Mouse (Mus musculus) left cerebral cortex, adult 18-20 months (tissue): ENCODE measurements around the gene Zdhhc25. TPM values are rescaled to one million over a fixed set of nuclear protein-coding genes. Genes with fewer than 3 reads are reported as not detected.
A peak's percentile ranks its signal among the peaks of the same experiment; 100 is the strongest.

ENCODE experiments used
- DNase-seq, 2 experiments: peaks; one replicate each; pipeline ENCODE4 v3.0.0; 2021 to 2022; ENCODE audit warnings: low spot score in 2 of 2, mixed read lengths in 1 of 2
- long read RNA-seq, 2 experiments: library from polyadenylated mRNA; stranded (forward); transcript quantifications; one replicate each; pipeline ENCODE4 v2.0.0; 2021
- total RNA-seq, 2 experiments: library from RNA; stranded (reverse); gene quantifications; 2 replicates each; pipeline ENCODE4 v1.2.3; 2021

The Zdhhc25 gene
- total RNA-seq: not detected
- long read RNA-seq, experiment 1: 0 reads
- long read RNA-seq, experiment 2: 0 reads

DNA sequence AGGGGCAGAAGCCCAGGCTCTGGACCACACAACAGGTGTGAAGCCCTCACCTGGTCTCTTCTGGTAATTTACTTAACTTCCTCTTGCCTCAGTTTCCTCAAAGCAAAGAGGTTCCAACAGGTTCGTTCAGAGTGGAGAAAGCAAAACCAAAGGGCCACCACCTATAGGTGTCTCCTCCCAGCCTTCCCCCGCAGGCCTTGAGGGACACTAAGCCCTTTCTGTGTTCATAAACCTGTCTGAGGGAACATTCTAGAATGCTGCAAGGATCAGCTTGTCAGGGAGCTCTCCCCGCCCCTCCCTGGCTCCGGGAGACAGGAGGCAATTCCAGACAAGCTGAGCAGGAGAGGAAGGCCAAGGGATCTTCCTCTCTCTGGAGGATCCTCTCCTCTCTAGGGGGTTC lies at the start of gene Zdhhc25:
Gene Zdhhc25, plus strand, starts transcription at position 301 of the 400 bp plus-strand sequence.
- no peak for DNase-seq

DNA sequence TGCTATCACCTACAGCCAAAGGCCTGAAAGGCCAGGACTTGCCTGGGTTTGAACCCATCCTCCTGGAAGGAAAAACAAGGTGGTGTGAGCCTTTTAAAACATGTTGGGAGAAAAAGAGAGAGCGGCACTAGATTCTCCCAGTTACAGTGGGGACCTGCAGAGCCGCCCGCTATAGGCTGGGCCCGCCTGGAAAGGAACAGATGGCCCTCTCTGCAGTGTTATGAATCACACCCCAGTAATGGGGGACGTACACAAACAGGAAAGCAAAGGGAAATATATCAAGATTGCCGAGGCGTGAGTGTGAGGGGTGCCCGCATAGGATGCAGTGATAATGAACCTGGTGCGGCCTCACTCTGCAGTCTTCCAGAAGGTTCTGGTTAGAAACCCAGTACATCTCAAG lies 47.2 kb upstream of the Zdhhc25 start:
- DNase-seq: no peak

DNA sequence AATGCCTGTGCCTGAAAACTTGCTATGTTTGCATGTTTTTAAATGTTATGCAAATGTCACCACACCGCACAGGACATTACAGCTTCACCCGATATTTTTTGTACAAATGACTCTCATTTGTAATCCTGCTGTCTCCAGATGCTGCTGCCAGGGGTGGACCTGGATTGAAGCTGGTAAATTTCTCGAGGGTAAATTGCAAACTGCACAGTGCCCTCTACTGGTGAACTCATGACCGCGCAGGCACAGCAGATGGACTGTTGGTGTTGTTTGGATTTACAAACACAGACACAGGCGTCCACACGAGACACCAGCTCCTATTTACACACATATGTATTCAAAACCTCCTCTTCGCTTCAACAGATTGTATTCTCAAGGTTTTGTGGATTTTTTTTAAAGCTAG lies 44.6 kb upstream of the Zdhhc25 start:
- peak; percentile 35 for DNase-seq

DNA sequence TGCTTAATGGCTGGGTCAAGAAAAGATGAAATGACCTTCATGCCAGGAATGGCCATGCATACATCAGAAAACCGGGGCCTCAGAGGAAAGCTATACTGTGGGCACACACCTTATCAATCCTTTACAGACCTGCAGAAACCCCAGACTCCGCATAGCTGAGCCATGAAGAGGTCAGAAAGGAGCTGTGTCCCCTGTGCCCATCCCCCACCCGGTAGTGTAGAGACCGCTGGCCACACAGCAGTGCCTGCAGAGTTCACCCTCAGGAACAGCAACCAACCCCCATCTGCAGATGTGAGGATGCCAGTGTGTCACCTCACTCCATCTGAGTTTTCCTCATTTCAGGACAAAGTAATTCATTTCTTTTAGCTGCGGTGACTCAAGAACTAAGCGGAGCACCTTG lies 39.5 kb upstream of the Zdhhc25 start:
- no peak for DNase-seq

DNA sequence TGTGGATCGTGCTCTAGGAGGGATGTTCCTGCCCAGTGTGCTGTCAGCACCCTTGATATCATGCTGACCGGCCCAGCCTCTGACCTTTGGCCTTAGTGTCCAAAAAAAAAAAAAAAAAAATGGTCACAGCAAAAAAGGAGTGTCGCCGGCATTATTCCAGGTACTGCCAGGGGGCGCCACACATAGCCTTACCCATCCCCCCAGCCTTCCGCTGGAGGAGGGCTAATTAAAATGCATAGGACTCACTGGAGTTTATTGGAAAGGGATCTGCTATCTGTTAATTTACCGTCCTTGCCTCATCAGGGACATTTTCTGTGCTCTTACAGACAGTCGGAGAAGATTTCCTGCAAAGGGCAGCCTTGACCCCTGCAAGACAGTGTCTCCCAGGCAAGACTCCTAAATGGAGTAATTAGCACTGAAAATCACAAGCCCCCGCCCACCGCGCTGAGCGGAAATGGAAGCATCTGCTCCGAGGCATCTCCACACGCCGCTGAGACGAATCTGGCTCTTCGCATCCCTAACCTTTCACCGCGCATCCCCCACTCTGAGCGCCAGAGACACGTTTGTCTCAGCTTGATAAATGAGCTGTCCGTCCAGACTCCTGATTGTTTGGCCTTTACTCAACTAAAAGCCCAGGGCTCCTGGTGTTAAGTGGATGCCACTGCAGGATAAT lies 38.9 kb upstream of the Zdhhc25 start:
- no peak for DNase-seq

DNA sequence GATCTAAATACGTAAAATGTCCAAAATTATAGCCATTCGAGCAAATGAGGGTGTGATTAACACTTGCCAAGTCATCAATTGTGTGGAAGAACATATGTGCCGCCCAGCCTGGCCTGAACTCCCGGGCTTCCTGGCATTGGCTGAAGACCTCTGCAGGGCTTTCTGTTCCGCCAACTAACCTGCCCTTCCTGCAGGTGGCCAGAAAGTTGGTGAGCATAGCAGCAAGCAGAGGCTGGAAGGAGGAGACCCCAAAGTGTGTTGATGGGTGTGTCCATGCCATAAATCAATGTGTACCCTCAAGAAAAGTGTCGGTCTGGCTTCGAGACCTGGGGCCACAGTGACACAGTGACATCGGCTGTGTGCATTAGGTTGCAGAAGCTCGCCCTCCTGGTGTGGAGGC lies 34.8 kb upstream of the Zdhhc25 start:
- no peak for DNase-seq

DNA sequence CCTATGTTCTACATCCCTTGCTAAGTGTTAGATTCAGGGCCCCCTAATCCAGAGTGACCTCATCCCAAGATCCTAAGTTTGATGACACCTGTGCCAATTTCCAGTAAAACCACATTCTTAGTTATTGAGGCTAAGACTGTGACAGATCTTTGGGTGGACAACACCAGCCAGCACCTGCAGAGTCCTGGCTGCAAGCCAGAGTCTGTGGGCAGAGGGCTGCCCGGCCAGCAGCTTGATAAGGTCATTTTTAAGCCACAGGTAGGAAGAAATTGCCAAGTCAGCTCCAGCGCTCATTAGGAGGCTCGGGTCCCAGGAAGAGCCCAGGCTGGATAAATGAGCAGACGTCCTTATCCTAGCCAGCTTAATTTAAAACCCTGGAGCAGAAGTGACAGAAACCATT lies 34.3 kb upstream of the Zdhhc25 start:
- no peak for DNase-seq

DNA sequence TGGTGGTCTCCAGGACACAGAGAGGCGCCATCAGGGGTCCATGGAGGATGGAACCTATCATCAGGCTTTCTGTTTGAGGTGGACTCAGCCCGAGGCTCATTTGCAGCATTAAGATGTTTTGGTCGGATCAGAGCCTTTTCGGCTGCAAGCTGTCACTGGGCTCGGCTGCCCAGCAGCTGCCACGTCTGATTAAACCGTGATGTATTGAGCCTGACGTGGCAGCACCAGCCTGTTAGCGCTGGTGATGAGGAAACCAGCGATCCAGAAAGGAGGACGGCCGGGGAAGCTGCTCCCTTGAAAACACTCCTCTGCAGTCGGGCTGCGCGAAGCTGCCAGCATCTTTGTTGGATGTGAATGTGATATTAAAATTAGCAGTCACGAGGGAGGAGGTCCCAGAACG lies 29.4 kb upstream of the Zdhhc25 start:
- no peak for DNase-seq

DNA sequence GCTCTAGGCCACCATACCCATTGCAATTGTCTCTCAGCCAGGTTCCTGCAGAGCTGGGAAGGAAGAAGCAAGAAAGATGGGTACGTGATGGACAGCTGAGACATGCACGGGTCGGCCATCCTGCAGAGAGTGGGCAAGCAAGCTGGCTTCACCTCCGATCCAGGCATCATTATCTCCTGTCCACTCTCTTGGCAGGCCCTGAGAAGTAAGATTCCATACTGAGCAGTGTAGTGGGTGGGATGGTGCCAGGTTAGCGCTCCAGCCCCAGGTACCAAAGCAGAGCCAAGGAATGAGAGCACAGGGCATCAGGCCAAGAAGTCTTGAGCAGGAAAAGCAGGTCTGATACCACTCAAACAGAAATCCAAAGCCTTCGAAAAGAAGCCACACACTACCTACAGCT lies 20.6 kb upstream of the Zdhhc25 start:
- no peak for DNase-seq

DNA sequence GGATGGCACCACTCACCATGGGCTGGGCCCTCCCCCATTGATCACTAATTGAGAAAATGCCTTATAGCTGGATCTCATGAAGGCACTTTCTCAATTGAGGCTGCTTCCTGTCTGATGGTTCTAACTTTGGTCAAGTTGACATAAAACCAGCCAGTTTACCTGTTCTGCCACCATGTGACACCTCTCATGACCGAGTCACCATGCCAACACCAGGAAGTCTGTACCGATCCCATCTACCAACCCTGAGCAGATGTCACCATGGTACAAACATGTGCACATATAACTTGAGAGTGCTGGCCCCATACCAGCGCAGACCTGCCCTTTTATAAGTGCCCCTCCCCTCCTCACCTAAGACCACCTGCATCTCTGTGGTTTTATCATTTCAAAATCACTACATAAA lies 2.4 kb downstream of the Zdhhc25 start:
- no peak for DNase-seq

DNA sequence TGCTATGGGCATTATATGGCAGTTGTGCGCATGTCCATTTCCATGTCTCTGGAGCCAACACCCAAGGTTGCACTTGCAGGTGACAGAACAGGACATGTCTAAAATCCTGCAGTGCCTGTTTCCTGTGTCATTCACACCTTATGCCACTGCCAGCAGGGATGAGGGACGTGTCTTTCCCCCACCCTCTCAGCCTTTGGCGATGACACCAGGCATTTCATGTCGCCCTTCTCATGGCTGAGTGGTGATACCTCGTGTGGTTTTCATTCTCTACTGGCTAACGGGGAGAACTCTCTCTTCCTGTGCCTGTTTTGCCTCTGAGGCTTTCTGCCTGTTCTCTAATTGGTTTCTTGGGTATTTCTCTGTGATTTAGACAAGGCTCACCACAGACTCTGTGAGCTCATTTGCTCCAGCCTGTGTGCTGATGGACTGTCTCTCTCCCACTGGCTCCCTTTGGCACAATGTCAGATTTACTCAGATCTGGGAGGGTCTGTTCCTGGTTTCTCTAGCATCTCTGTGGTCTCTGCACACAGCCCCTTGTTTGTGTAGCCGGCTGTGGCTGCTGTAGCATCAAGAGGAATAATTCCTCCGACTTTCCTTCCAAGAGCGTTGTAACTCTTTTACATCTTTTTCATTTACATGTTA lies 3.1 kb downstream of the Zdhhc25 start:
- no peak for DNase-seq

DNA sequence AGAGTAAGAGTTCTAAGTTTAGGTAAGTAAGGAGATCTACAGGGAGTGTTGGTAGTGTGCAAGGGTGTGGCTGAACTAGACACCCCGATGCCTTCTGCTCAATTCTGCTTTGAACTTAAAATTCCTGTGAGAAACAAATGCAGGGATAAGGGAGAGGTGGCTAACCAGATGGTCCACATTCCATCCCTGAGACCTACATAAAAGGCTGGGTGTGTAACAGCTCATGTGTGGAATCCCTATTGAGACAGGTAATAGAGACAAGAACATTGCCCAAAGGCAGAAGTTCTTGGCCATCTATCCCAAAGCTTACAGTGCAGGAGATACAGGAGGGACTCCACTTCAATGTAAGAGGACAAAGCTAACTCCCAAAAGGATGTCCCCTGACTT lies 3.6 kb downstream of the Zdhhc25 start:
- no peak for DNase-seq

DNA sequence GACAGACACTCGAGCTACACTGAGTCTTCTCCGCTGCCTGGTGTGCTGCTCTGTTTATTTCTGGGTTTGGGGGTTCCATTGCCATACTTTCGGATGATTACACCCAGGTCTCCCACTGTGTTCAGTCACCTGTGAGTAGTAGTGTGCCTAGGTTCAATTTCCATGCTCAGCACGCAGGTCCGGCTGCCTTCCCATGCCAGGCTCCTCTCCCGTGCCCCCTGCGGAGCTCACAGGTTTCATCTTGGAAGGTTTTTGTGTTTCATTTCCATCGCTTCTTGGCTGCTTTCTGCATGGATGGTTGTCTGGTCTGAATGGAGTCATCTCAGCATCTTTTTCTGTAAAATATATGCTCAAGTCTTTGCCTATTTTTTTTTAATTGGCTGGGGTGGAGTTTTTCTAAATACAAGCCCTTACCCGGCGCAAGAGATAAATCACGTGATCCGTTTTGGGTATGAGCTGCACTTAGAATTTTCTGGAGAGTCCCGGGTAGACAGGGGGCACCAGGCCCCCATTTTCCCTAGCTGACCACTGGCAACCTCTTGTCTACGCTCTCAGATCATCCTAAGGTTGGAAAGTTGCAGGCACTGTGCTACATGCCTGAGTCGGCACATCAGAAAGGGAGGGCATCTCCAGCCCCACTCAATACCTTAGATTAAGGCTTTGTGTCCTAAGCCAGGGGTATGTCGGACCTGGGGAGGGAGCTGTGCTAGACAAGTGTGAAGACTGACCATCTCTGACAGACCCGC lies 4.7 kb downstream of the Zdhhc25 start:
- DNase-seq: no peak

DNA sequence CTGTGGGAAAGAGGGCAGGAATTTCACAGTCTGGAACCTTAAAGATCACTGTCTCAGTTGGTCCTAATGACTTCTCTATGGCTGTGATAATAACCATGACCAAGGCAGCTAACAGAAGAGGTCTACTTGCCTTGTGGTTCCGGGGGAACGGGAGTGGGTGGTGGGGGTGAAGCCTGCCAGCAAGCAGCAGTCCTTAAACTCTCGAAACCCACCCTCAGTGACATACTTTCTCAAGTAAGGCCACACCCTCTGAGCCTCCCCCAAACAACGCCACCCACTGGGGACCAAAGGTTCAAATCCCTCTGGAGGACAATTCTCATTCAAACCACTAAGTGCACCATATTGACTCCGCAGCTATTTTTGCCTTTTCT lies 5.3 kb downstream of the Zdhhc25 start:
- no peak for DNase-seq

DNA sequence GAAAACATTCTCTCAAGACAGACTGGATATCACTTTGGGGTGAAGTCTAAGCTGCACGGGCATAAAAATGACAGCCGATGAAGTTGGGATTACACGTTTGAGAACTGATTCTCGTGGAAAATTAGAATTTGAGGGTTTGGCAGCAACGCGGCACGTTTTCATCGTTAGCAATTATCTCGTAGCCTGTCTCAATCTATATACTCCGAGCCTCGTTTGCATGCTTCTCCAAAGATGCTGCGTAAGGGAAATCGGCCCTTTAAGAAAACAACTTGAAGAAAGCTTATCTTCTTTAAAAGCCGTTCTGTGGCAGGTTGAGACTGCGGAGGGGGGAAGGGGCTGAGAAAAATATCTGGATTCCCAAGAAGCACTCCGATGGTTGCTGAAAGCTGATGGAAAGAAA lies 17.0 kb downstream of the Zdhhc25 start:
- no peak for DNase-seq

DNA sequence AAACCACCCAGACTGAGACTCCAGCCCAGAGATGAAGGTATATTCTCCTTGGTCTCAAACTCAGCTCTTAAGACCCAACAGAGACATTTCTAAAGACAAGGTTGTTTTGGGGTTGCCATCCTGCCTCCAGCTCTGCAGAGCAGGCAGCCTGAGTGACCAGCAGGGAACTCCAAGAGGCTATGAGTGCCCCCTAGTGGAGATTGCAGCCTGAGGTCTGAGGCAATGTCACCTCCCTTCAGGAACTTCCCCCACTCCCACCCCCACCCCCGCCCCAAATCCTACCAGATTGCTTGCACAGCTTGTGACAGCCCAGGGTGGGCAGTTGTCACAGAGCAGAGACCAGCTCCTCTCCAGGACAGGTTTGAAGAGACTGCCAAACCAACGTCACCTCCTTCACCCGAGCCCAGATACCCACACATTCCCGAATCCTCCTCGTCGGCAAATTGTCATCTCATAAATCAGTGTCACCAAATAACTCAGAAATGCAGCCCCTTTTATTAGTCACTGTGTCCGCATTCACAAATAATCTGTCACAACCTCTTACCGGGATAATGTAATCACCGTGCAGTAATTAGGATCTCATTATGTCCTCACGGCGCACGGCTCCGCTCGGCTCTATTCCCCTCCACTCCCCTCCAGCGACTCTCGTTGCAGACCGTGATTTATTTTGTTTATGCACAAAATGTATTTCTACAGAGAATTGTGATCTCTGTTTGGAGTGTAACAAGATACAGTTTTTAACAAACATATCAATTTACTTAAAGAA lies 18.1 kb downstream of the Zdhhc25 start:
- peak; percentile 45 to 58 for DNase-seq

DNA sequence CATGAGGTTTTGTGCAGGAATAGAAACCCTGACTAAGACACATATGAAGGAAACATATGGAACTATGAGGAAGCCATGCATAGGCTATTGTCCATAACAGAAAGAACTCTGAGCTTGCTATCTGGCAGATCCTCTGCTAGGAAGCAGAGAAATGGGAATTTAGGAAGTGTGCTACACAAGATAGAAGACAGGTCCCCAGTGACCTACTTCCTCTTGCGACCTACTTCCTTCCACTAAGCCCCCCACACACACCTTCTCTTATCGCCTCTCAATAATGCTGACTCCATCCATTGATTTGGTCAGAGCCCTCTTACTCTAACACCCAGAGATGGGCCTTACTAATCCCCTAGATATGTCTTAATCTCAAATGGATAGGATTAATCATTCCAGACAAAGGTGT lies 19.9 kb downstream of the Zdhhc25 start:
- no peak for DNase-seq

DNA sequence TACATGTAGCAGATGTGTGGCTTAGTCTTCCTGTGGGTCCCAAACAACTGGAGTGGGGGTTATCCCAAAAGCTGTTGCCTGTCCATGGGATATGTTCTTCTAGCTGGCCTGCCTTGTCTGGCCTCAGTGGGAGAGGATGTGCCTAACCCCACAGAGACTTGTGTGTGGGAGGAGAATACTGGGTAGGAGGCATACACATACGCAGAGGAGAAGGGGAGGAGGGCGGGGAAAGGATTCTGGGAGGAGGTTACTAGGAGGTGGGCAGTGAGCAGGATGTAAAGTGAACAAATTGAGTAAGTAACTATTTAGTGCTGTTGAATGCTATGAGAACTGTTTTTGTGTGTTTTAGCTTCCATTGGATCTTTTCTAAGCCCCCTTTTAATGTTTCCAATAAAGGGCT lies 23.8 kb downstream of the Zdhhc25 start:
- no peak for DNase-seq

DNA sequence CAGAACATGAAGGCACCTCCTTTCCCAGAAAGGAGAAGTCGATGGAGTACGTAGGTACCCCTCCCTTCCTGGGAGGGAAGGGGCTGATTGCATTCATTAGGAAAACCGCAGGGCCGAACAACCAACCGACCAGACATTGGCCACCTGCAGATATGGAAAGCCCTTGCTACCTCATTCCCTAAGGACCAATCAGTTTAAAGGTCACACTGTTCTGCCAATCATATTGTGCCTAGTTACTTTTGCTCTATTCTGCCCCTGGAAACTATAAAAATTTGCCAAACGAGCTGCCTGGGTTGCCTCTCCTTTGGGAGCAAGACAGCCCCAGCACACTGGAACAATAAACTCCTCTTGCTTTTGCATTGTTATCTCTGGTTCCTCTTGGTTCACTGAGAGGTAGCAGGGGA lies 24.8 kb downstream of the Zdhhc25 start:
- no peak for DNase-seq

DNA sequence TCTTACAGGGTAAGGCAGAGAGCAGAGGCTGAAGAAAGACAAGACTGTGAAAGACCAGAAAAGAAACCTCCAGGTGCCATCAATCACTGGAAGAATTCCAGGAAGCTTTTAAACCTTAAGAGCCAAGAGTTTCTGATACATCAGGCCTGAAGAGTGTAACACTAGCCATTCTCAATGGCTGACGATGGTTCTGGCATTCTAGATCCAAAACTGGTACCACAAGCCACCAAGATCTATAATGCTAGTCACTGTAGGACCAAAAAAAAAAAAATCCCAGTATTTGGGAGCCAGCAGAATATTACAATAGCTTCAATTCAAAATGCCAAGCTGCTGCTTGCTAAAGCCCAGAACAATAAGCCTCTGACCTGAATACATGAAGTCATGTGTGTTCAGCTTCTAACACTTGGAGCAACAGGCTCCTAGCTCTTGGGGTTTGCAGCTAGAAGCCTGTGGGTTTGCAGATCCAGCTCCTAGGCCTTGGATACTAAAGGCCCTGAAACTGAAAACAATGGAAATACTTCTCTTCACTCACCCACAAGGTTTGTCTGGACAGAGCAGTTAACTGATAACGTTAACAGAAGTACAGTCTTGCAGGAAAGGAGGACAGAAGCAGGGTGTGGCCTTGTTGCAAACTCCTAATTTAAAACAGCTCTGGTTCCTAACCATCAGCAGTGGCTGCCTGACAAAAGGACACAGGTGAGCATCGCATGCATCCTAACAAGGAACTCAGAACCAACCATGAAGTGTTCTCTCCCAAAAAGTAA lies 25.4 kb downstream of the Zdhhc25 start:
- DNase-seq: no peak

DNA sequence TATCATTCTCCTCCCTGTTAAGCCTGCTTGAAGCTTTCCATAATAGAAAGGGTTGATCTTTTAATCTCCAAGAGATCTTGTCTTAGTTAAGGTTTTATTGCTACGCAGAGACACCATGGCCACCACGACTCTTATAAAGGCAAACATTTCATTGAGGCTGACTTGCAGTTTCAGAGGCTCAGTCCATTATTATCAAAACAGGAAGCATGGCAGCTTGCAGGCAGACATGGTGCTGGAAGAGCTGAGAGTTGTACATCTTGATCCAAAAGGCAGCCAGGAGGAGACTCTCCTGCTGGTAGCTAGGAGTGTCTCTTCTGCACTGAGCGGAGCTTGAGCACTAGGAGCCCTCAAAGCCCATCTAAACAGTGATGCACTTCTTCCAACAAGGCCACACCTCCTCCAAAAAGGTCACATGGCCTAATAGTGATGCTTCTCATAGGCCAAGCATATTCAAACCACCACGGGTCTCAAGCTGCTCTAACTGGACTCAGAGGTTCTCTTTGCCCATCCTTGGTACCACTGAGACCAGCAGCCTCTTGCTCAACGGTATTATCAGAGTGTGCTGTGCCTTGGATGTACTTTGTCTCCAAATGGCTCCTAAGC lies 26.9 kb downstream of the Zdhhc25 start:
- DNase-seq: no peak
